Mouse (Mus musculus) intestine, postnatal 0 days (tissue): ENCODE results near the gene Rpl36a. TPM values are rescaled to one million over a fixed set of nuclear protein-coding genes. Genes with fewer than 3 reads are reported as not detected.

ENCODE experiments used
- ATAC-seq: fragments of 200-750 bp; cut with Nextera tagmentation; 2 replicates; pipeline ENCODE4 v1.8.0; 2017; ENCODE audit warnings: mild to moderate bottlenecking, moderate TSS enrichment, moderate library complexity
- H3K27ac ChIP-seq: fragments of 300-500 bp; sonication (generic); 2 replicates; pipeline ENCODE4 v1.5.1; 2014; ENCODE audit warnings: mild to moderate bottlenecking, low read depth, low read length, moderate library complexity
- H3K27me3 ChIP-seq: fragments of 300-500 bp; sonication (generic); replicated peaks from 2 replicates; pipeline ENCODE4 v1.6.1; 2014; ENCODE audit warnings: low read length, mixed read lengths; ENCODE audit not compliant: control insufficient read depth, insufficient read depth
- H3K36me3 ChIP-seq: fragments of 300-500 bp; sonication (generic); 2 replicates; pipeline ENCODE4 v1.6.1; 2014; ENCODE audit warnings: mild to moderate bottlenecking, moderate library complexity; ENCODE audit not compliant: control insufficient read depth, insufficient read depth
- H3K4me1 ChIP-seq: fragments of 300-500 bp; sonication (generic); replicated peaks from 2 replicates; pipeline ENCODE4 v1.6.1; 2014; ENCODE audit warnings: antibody characterized with exemption, low read length, mixed read lengths; ENCODE audit not compliant: control insufficient read depth, insufficient read depth
- H3K4me2 ChIP-seq: fragments of 300-500 bp; sonication (generic); replicated peaks from 2 replicates; pipeline ENCODE4 v1.6.1; 2014; ENCODE audit warnings: low read depth, mild to moderate bottlenecking, moderate library complexity
- H3K4me3 ChIP-seq: fragments of 300-500 bp; sonication (generic); 2 replicates; pipeline ENCODE4 v1.5.1; 2014; ENCODE audit warnings: low read depth, low read length
- H3K9ac ChIP-seq: fragments of 300-500 bp; sonication (generic); 2 replicates; pipeline ENCODE4 v1.6.1; 2014; ENCODE audit warnings: mild to moderate bottlenecking, low read depth, low read length
- H3K9me3 ChIP-seq: fragments of 300-500 bp; sonication (generic); 2 replicates; pipeline ENCODE4 v1.6.1; 2016; ENCODE audit warnings: mixed run types; ENCODE audit not compliant: control insufficient read depth
- CTCF ChIP-seq: sonication (generic); IDR thresholded peaks from 2 replicates; pipeline ENCODE4 v1.5.1; 2016; ENCODE audit warnings: low read depth, mild to moderate bottlenecking, control low read depth, antibody characterized with exemption, moderate library complexity
- WGBS: fragments of 180-500 bp; shearing (Covaris S2); extraction: QIAGEN DNeasy Blood & Tissue Kit; methylation state at CpG from one replicate; pipeline ENCODE4 v1.1.7; 2014; 5-methylcytosine and 5-hydroxymethylcytosine counted together
- polyA plus RNA-seq: library from polyadenylated mRNA; unstranded; fragments of >200 nt; fragmentation: Nextera tagmentation; extraction: Ambion mirVana; gene quantifications from 2 replicates; pipeline ENCODE4 v1.2.1, GENCODE M21; 2015

Gene Rpl36a
- polyA plus RNA-seq, 1 experiment from 2014 or later, result 308 TPM

DNA sequence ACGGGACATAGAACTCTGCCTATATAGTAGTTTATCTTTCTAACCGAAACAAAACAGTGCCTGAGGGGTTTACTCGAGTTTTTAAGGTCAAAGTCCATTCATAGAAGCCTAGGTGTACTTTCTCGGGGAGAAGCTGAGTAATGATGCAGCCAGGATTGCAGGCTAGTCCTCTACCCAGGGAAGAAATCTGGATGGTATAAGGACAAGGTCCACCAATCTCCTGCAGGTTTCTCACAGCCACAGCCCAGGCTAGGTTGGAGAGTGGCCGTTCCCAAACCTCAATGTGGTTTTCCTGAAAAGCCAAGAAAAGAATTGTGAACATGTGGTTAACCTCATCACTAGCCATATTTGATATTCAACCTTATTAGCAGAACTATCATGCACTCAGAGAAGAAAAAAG lies 4.4 kb downstream of the Rpl36a start:
- Histone ChIP-seq H3K9ac (no peak overlapping the region), H3K9me3 (no peaks in the 10 kb centered on the region), H3K4me2 (no peak overlapping the region), H3K27ac (no peak overlapping the region), H3K4me3 (no peak overlapping the region), H3K4me1 (no peaks in the 10 kb centered on the region), H3K27me3 (no peaks in the 10 kb centered on the region), H3K36me3 (no peaks in the 10 kb centered on the region; the same call in 1 of the 2 replicates)
- peak; percentile 70 for ATAC-seq
- TF ChIP-seq CTCF, result no peak
- WGBS, result 34% methylated on average over 5 of the region's 5 CpGs

GRCm38 (mm10) chrX:134599922-134600565 lies 14.6 kb downstream of the Rpl36a start:
- peak overlapping the region; percentile 85 for H3K27ac ChIP-seq
- no peaks in the 10 kb centered on the region for H3K9me3 ChIP-seq
- no peaks in the 10 kb centered on the region for H3K36me3 ChIP-seq
- TF ChIP-seq CTCF, result no peak
- WGBS, result 26% methylated on average over 10 of the region's 10 CpGs
- no peaks in the 10 kb centered on the region for H3K27me3 ChIP-seq
- H3K4me1 ChIP-seq, result no peaks in the 10 kb centered on the region
- peak overlapping the region; percentile 63 for H3K4me2 ChIP-seq
- H3K9ac ChIP-seq, result peak overlapping the region; percentile 51; the same call in 1 of the 2 replicates
- peak; percentile 16; the same call in 1 of the 2 replicates for ATAC-seq
- H3K4me3 ChIP-seq, result peak overlapping the region; percentile 50

DNA sequence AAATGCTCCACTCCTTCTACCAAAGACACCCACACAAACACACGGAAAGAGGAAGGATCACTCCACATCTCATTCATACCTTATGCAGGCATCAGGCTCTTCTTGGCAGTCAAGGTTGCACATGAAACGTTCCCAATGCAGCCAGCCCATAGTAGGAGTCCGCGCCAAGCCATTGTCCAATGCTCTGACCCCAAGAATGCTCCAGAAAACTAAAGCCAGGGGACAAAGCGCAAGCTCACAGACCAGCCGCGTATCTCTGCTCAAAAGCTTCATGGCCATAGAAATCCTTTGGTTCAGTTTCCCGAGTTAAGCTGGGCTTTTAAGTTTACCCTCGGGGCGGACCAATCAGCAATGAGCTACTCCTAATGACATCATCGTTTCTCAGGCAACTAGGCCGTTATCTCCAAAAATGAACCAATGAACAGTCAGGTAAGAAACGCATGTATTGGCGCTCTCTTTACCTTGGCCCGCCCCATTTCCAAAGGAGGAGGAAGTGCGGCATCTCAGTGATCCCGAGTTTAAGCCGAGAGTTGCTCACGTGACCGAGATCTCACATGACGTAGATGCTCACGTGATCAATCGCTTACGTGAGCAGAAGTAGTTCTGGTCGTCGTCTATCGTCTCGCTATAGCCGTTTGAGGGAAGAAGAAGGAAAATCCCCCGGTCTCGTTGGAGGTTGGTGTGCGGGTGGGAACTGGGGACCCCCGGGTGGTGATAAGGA lies 15.4 kb downstream of the Rpl36a start, which contains the start of the genes Gla and Hnrnph2:
Gene Gla (minus strand): TSS at position 467 of the 721 bp plus-strand sequence.
Gene Hnrnph2 (plus strand): TSS at position 521 of the 721 bp plus-strand sequence.
- no peaks in the 10 kb centered on the region for H3K27me3 ChIP-seq
- peak within 1 kb of the TSS; percentile 57 for H3K4me3 ChIP-seq
- TF ChIP-seq CTCF, result no peak
- peak within 1 kb of the TSS; percentile 88 for H3K27ac ChIP-seq
- ATAC-seq, result peak; percentile 99
- no peaks in the 10 kb centered on the region for H3K9me3 ChIP-seq
- no peaks in the 10 kb centered on the region for H3K4me1 ChIP-seq
- WGBS, result 24% methylated on average over 33 of the region's 33 CpGs
- H3K4me2 ChIP-seq, result peak within 1 kb of the TSS; percentile 63
- H3K9ac ChIP-seq, result peak within 1 kb of the TSS; percentile 59
- no peaks in the 10 kb centered on the region for H3K36me3 ChIP-seq

- Histone ChIP-seq H3K27ac (peak overlapping the region; percentile 88), H3K4me1 (no peaks in the 10 kb centered on the region), H3K9me3 (no peaks in the 10 kb centered on the region), H3K27me3 (no peaks in the 10 kb centered on the region), H3K4me3 (peak overlapping the region; percentile 57), H3K9ac (peak overlapping the region; percentile 59), H3K4me2 (peak overlapping the region; percentile 58), H3K36me3 (no peaks in the 10 kb centered on the region)
- WGBS, result 17% methylated on average over 33 of the region's 43 CpGs
- ATAC-seq, result peak; percentile 74
- no peak for TF ChIP-seq CTCF
Observed at GRCm38 (mm10) chrX:134601380-134602120, 16.1 kb downstream of the Rpl36a start.

DNA sequence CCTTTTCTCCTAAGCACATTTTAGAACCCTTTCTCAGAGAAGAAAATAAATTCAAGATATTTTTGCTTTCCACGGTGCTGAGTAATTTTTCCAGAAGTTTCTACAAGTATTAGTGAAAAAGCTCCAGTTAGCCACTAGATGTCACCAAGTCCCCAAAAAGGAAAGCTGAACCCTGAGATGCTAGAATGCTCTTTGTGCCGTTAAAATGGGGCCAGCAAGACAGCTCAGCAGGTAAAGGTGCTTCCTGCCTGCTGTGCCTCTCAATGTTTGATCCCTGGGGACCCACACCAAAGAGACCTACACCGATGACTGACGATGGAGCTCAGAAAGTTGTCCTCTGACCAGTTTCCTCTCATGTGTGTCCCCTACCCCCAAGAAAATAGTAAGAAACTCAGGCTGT lies 24.0 kb downstream of the Rpl36a start:
- Histone ChIP-seq H3K27me3 (no peaks in the 10 kb centered on the region), H3K36me3 (no peaks in the 10 kb centered on the region), H3K4me1 (no peaks in the 10 kb centered on the region), H3K4me3 (no peak overlapping the region), H3K27ac (no peak overlapping the region), H3K9me3 (no peaks in the 10 kb centered on the region), H3K9ac (no peak overlapping the region), H3K4me2 (no peak overlapping the region)
- peak; percentile 73 for TF ChIP-seq CTCF
- 35% methylated on average over 4 of the region's 4 CpGs for WGBS
- ATAC-seq, result no peak

DNA sequence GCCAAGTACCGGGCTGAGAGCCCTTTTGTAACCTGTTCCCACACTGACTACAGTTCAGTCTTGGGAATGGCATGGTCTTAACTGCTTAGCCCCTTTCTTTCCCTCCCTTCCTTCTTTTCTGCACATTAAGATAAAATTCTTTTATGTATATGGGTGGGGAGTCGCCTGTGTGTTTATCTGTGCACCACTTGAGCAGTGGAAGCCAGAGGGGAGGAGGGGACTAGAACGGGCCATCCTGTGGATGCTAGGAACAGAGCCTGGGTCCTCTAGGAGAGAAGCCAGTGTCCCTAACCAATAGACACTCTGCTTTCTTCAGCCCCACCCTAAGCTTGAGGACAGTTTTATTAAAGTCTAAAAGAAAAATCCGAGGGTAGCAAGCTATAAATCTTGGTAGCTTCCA lies 25.5 kb downstream of the Rpl36a start:
- Histone ChIP-seq H3K27me3 (no peaks in the 10 kb centered on the region), H3K36me3 (no peaks in the 10 kb centered on the region), H3K4me2 (no peak overlapping the region), H3K9ac (no peak overlapping the region), H3K4me3 (no peak overlapping the region), H3K27ac (no peak overlapping the region), H3K4me1 (no peaks in the 10 kb centered on the region), H3K9me3 (no peaks in the 10 kb centered on the region)
- no peak for TF ChIP-seq CTCF
- ATAC-seq, result no peak
- WGBS, result 63% methylated on average over 4 of the region's 4 CpGs
